Mouse (Mus musculus): ENCODE measurements around the gene Efna2. TPM values are rescaled to one million over a fixed set of nuclear protein-coding genes. Genes with fewer than 3 reads are reported as not detected.

The Efna2 gene
- polyA plus RNA-seq, 1 experiment from 2014 or later = 21.5 TPM

- no peak overlapping the region for H3K27ac ChIP-seq (ENCODE audit: low read depth, low read length)
- peaks cover 22% of the 10 kb centered on the region for H3K4me1 ChIP-seq (ENCODE audit: control insufficient read depth, insufficient read depth, low read depth, low read length)
- H3K27me3 ChIP-seq (replicated peaks; ENCODE audit: control insufficient read depth, insufficient read depth, low read length) = no peaks in the 10 kb centered on the region
- H3K9ac ChIP-seq (ENCODE audit: low read depth, low read length) = no peak overlapping the region
- peaks cover 25% of the 10 kb centered on the region for H3K36me3 ChIP-seq (ENCODE audit: control insufficient read depth, insufficient read depth, low read length)
- H3K4me2 ChIP-seq (ENCODE audit: low read length) = no peak overlapping the region
- no peaks in the 10 kb centered on the region for H3K9me3 ChIP-seq (ENCODE audit: control insufficient read depth, low read length)
- no peak overlapping the region for H3K4me3 ChIP-seq (ENCODE audit: low read length)
- ATAC-seq = no peak
- WGBS = 47% methylated on average over 2 of the region's 2 CpGs
Observed at GRCm38 (mm10) chr10:80174705-80175104, 4.6 kb upstream of the Efna2 start.

- no peaks in the 10 kb centered on the region for H3K9me3 ChIP-seq (ENCODE audit: control insufficient read depth, low read length)
- no peak overlapping the region for H3K27ac ChIP-seq (ENCODE audit: low read depth, low read length)
- peaks cover 26% of the 10 kb centered on the region for H3K4me1 ChIP-seq (ENCODE audit: control insufficient read depth, insufficient read depth, low read depth, low read length)
- no peak overlapping the region for H3K4me3 ChIP-seq (ENCODE audit: low read length)
- H3K36me3 ChIP-seq (ENCODE audit: control insufficient read depth, insufficient read depth, low read length) = peaks cover 15% of the 10 kb centered on the region
- WGBS = 22% methylated on average over 3 of the region's 4 CpGs
- H3K9ac ChIP-seq (ENCODE audit: low read depth, low read length) = 0 out of 2 replicates have a peak overlapping the region, but pooled peaks have one; percentile 5
- H3K4me2 ChIP-seq (ENCODE audit: low read length) = no peak overlapping the region
- no peak for ATAC-seq
- H3K27me3 ChIP-seq (replicated peaks; ENCODE audit: control insufficient read depth, insufficient read depth, low read length) = no peaks in the 10 kb centered on the region
Observed at GRCm38 (mm10) chr10:80175536-80176269, 3.6 kb upstream of the Efna2 start.

DNA sequence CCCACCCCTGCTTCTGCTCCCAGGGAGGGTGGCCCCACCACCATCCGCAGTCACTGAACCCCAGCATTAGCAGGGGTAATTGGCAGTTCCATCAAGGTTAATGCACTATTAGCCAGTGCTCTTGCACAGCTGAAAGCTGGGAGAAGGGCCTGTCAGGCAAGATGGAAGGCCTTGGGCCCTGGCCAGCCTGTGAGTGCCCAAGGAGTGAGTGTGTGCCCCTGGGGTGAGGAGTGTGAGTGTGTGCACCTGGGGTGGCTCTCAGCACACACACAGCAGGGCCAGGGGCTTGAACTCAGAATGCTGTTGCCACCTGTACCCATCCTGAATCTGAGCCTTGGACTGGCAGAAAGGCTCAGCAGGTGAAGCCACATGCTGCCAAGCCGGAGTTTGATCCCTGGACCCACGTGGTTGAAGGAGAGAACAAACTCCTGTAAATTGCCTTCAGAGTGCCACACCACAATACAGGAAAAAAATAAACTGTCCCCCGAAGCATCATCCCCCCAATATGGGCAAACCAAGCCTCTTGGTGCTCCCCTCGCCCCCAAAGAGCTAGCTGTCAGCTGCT is 2.9 kb upstream of the Efna2 start:
- no peak overlapping the region for H3K27ac ChIP-seq (ENCODE audit: low read depth, low read length)
- H3K4me3 ChIP-seq (ENCODE audit: low read length) = no peak overlapping the region
- no peaks in the 10 kb centered on the region for H3K9me3 ChIP-seq (ENCODE audit: control insufficient read depth, low read length)
- WGBS = 74% methylated on average over 5 of the region's 5 CpGs
- ATAC-seq = no peak
- peaks cover 32% of the 10 kb centered on the region for H3K4me1 ChIP-seq (ENCODE audit: control insufficient read depth, insufficient read depth, low read depth, low read length)
- H3K9ac ChIP-seq (ENCODE audit: low read depth, low read length) = 0 out of 2 replicates have a peak overlapping the region, but pooled peaks have one; percentile 5
- no peak overlapping the region for H3K4me2 ChIP-seq (ENCODE audit: low read length)
- peaks cover 9% of the 10 kb centered on the region for H3K36me3 ChIP-seq (ENCODE audit: control insufficient read depth, insufficient read depth, low read length)
- H3K27me3 ChIP-seq (replicated peaks; ENCODE audit: control insufficient read depth, insufficient read depth, low read length) = no peaks in the 10 kb centered on the region

DNA sequence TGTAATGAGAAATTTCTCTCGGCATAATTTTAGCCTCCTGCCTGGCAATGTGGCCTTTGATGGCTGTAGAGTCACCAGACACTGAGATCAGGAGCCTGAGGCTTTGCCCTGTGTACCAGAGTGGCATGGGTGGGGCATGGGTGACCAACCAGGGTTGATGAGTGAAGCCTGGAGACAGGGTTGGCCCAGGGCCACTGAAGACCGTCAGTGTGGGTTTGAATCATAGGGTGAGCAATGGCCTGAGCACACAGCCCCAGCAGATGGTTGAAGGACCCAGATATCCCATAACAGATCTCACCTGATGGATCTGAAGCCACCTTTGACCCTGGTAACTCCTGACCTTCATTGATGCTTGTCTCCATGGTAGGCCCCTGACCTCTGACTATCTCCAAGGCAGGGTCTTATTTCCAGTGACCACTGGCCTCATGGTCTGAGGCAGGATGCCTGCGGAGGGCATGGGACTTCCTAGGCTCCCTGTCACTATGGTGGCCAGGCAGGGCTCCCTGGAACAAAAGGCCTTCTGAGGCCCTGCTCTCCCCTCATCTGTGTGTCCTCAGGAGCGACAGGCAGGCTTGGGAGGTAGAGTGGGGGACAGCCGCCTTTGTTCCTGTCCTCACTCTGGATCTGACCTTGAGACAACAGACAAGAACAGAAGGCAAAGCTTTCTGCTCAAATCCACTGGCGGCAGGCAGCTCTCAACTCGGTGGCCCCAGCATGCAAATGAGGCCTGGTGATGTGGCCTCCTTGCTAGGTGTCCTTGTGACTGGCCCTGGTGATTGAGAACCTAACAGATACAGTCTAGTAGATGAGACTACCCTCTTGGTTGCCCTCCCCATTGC is 1.6 kb upstream of the Efna2 start:
- Histone ChIP-seq H3K27me3 (replicated peaks; ENCODE audit: control insufficient read depth, insufficient read depth, low read length) (no peaks in the 10 kb centered on the region), H3K36me3 (ENCODE audit: control insufficient read depth, insufficient read depth, low read length) (no peaks in the 10 kb centered on the region), H3K9ac (ENCODE audit: low read depth, low read length) (peak overlapping the region; percentile 50; the same call in 1 of the 2 replicates), H3K4me2 (ENCODE audit: low read length) (no peak overlapping the region), H3K27ac (ENCODE audit: low read depth, low read length) (0 out of 2 replicates have a peak overlapping the region, but pooled peaks have one; percentile 16), H3K9me3 (ENCODE audit: control insufficient read depth, low read length) (no peaks in the 10 kb centered on the region), H3K4me3 (ENCODE audit: low read length) (no peak overlapping the region), H3K4me1 (ENCODE audit: control insufficient read depth, insufficient read depth, low read depth, low read length) (peaks cover 26% of the 10 kb centered on the region)
- ATAC-seq = no peak
- WGBS = 44% methylated on average over 7 of the region's 7 CpGs

GRCm38 (mm10) chr10:80180288-80180687 is 1.0 kb downstream of the Efna2 start:
- Histone ChIP-seq H3K9ac (ENCODE audit: low read depth, low read length) (peak overlapping the region; percentile 92), H3K36me3 (ENCODE audit: control insufficient read depth, insufficient read depth, low read length) (no peaks in the 10 kb centered on the region), H3K4me2 (ENCODE audit: low read length) (peak overlapping the region; percentile 77), H3K27ac (ENCODE audit: low read depth, low read length) (no peak overlapping the region), H3K4me3 (ENCODE audit: low read length) (peak overlapping the region; percentile 81), H3K4me1 (ENCODE audit: control insufficient read depth, insufficient read depth, low read depth, low read length) (peaks cover 25% of the 10 kb centered on the region), H3K9me3 (ENCODE audit: control insufficient read depth, low read length) (no peaks in the 10 kb centered on the region), H3K27me3 (replicated peaks; ENCODE audit: control insufficient read depth, insufficient read depth, low read length) (no peaks in the 10 kb centered on the region)
- no peak for ATAC-seq
- 40% methylated on average over 6 of the region's 6 CpGs for WGBS

DNA sequence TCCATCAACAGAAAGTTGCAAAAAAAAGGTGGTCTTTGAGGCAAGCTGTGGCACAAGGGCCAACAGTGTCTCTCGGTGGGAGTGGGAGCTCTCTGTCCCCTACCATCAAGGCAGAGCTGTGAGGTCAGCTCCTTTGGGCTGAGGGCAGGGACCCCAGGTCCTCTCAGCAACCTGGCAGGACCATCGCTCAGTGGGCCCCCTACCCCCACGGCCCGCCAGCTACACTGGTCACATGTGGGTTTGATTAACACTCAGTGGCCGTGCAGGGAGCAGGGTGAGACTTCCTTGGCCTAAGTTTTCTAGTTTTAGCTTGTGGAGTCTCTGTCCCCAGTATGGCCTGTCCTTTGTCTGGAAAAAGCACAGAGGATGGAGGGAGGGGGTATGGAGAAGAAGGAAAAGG is 1.5 kb downstream of the Efna2 start:
- 28% methylated on average over 5 of the region's 5 CpGs for WGBS
- Histone ChIP-seq H3K9ac (ENCODE audit: low read depth, low read length) (peak overlapping the region; percentile 92), H3K4me2 (ENCODE audit: low read length) (peak overlapping the region; percentile 77), H3K4me1 (ENCODE audit: control insufficient read depth, insufficient read depth, low read depth, low read length) (peaks cover 22% of the 10 kb centered on the region), H3K27ac (ENCODE audit: low read depth, low read length) (no peak overlapping the region), H3K36me3 (ENCODE audit: control insufficient read depth, insufficient read depth, low read length) (no peaks in the 10 kb centered on the region), H3K9me3 (ENCODE audit: control insufficient read depth, low read length) (no peaks in the 10 kb centered on the region), H3K27me3 (replicated peaks; ENCODE audit: control insufficient read depth, insufficient read depth, low read length) (no peaks in the 10 kb centered on the region), H3K4me3 (ENCODE audit: low read length) (peak overlapping the region; percentile 81)
- ATAC-seq = no peak

- Histone ChIP-seq H3K27me3 (replicated peaks; ENCODE audit: control insufficient read depth, insufficient read depth, low read length) (no peaks in the 10 kb centered on the region), H3K9me3 (ENCODE audit: control insufficient read depth, low read length) (no peaks in the 10 kb centered on the region), H3K4me1 (ENCODE audit: control insufficient read depth, insufficient read depth, low read depth, low read length) (peaks cover 21% of the 10 kb centered on the region), H3K9ac (ENCODE audit: low read depth, low read length) (no peak overlapping the region), H3K4me2 (ENCODE audit: low read length) (no peak overlapping the region), H3K4me3 (ENCODE audit: low read length) (no peak overlapping the region), H3K36me3 (ENCODE audit: control insufficient read depth, insufficient read depth, low read length) (no peaks in the 10 kb centered on the region), H3K27ac (ENCODE audit: low read depth, low read length) (no peak overlapping the region)
- ATAC-seq = no peak
- WGBS = 93% methylated on average over 7 of the region's 7 CpGs
Observed at GRCm38 (mm10) chr10:80182547-80182946, 3.3 kb downstream of the Efna2 start.

DNA sequence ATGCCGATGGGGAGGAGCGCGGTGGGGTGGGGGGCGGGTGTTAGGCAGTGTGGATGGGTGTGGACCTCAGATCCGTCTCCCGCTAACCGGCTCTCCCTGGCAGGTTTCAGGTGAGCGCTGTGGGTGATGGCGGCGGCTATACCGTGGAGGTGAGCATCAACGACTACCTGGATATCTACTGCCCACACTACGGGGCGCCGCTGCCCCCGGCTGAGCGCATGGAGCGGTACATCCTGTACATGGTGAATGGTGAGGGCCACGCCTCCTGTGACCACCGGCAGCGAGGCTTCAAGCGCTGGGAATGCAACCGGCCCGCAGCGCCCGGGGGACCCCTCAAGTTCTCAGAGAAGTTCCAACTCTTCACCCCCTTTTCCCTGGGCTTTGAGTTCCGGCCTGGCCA is 7.4 kb downstream of the Efna2 start:
- peaks cover 7% of the 10 kb centered on the region for H3K36me3 ChIP-seq (ENCODE audit: control insufficient read depth, insufficient read depth, low read length)
- H3K4me2 ChIP-seq (ENCODE audit: low read length) = no peak overlapping the region

GRCm38 (mm10) chr10:80187739-80188138 is 8.5 kb downstream of the Efna2 start:
- Histone ChIP-seq H3K4me2 (ENCODE audit: low read length) (no peak overlapping the region), H3K36me3 (ENCODE audit: control insufficient read depth, insufficient read depth, low read length) (peaks cover 7% of the 10 kb centered on the region), H3K9me3 (ENCODE audit: control insufficient read depth, low read length) (no peaks in the 10 kb centered on the region), H3K9ac (ENCODE audit: low read depth, low read length) (no peak overlapping the region), H3K27me3 (replicated peaks; ENCODE audit: control insufficient read depth, insufficient read depth, low read length) (0 out of 2 replicates have a peak, but pooled peaks cover 2% of the 10 kb centered on the region), H3K4me1 (ENCODE audit: control insufficient read depth, insufficient read depth, low read depth, low read length) (peaks cover 11% of the 10 kb centered on the region), H3K27ac (ENCODE audit: low read depth, low read length) (no peak overlapping the region), H3K4me3 (ENCODE audit: low read length) (no peak overlapping the region)
- ATAC-seq = no peak
- 90% methylated on average over 10 of the region's 10 CpGs for WGBS

More for the DNA sequence above, 7.4 kb downstream of the Efna2 start:
- Histone ChIP-seq H3K4me3 (ENCODE audit: low read length) (no peak overlapping the region), H3K9me3 (ENCODE audit: control insufficient read depth, low read length) (no peaks in the 10 kb centered on the region), H3K9ac (ENCODE audit: low read depth, low read length) (no peak overlapping the region), H3K27ac (ENCODE audit: low read depth, low read length) (no peak overlapping the region), H3K27me3 (replicated peaks; ENCODE audit: control insufficient read depth, insufficient read depth, low read length) (0 out of 2 replicates have a peak, but pooled peaks cover 2% of the 10 kb centered on the region), H3K4me1 (ENCODE audit: control insufficient read depth, insufficient read depth, low read depth, low read length) (peaks cover 14% of the 10 kb centered on the region)
- 41% methylated on average over 27 of the region's 27 CpGs for WGBS
- ATAC-seq = no peak

Data from hindbrain, embryonic 16.5 days (tissue).